Comparison of ENCODE assay signal across 19 mouse cellular contexts in the genomic region with DNA sequence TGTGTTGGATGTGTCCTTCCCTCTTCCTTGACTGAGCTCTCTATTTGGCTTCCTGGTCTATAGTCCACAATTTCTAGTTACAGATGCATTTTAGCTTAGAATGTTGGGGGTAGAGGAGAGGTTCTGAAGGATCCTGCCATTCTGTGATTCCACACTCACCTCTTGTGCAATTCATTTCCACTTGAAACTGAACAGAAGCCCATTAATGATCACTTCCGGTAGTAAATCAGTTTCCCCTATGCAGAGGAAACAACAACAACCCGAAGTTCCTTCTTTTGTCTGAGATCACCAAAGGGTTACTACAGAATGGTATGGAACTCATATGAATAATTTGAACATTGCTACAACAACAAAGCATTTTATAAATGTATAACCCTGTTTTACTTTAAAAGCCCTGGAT.
"Had no signal": no experiment of that assay in that cellular context is flagged by ENCODE, and none has a peak within 500 bp of the region (broad histone marks: within the 10 kb centered on the region; RNA-seq: fewer than 3 reads in every experiment).

No protein-coding gene starts in this region.

- ATAC-seq: hindbrain, embryonic 16.5 days; inflammation-experienced regulatory T-cells, adult 6 months; intestine, embryonic 15.5 days; intestine, postnatal 0 days had no signal

- DNase-seq: gastrocnemius, adult 2 months; gastrocnemius, postnatal 10 days; gastrocnemius, postnatal 25 days; heart, adult 11 months; heart, adult 2 months; heart, postnatal 14 days; heart, postnatal 36 days; kidney, adult 18-20 months; kidney, adult 8-10 months; kidney, postnatal 14 days; kidney, postnatal 36 days; layer of hippocampus, adult 9-11 months; layer of hippocampus, postnatal 36 days; left cerebral cortex, postnatal 4 days; liver, embryonic 13.5 days had no signal
